Mouse (Mus musculus) liver, embryonic 14.5 days (tissue): ENCODE measurements around the gene Dlgap4. TPM values are rescaled to one million over a fixed set of nuclear protein-coding genes. Genes with fewer than 3 reads are reported as not detected.

Experiments
- ATAC-seq: fragments of 200-750 bp; cut with Nextera tagmentation; 2 replicates; pipeline ENCODE4 v1.8.0; 2017; ENCODE audit warnings: moderate number of reproducible peaks, mild to moderate bottlenecking, moderate library complexity; ENCODE audit not compliant: insufficient read depth
- DNase-seq, 3 experiments: peaks; one replicate each; pipeline ENCODE4 v3.0.0-alpha.2; 2012 to 2013; ENCODE audit warnings: low read depth in 3 of 3, low spot score in 3 of 3
- H3K27ac ChIP-seq: fragments of 300-500 bp; sonication (generic); 2 replicates; pipeline ENCODE4 v1.5.1; 2014; ENCODE audit warnings: moderate library complexity, mild to moderate bottlenecking, control low read depth, inconsistent platforms
- H3K27me3 ChIP-seq: fragments of 300-500 bp; sonication (generic); 2 replicates; pipeline ENCODE4 v1.6.1; 2014; ENCODE audit warnings: mild to moderate bottlenecking, low read length, moderate library complexity; ENCODE audit not compliant: control insufficient read depth, insufficient read depth
- H3K36me3 ChIP-seq: fragments of 300-500 bp; sonication (generic); replicated peaks from 2 replicates; pipeline ENCODE4 v1.6.1; 2014; ENCODE audit warnings: low read depth; ENCODE audit not compliant: control insufficient read depth, insufficient read depth
- H3K4me1 ChIP-seq, 2 experiments: fragments of 200-500 bp in 1 of 2; fragments of 300-500 bp in 1 of 2; sonication (generic) in 1 of 2; replicated peaks; 2 replicates each; pipeline ENCODE4 v1.6.1; 2012 to 2014; ENCODE audit warnings: antibody characterized with exemption in 1 of 2, inconsistent platforms in 1 of 2, low read length in 1 of 2; ENCODE audit not compliant: control insufficient read depth in 2 of 2, insufficient read depth in 2 of 2
- H3K4me2 ChIP-seq: fragments of 300-500 bp; sonication (generic); 2 replicates; pipeline ENCODE4 v1.6.1; 2014; ENCODE audit warnings: low read depth, mild to moderate bottlenecking, control low read depth, moderate library complexity
- H3K4me3 ChIP-seq, 2 experiments: fragments of 200-500 bp in 1 of 2; fragments of 300-500 bp in 1 of 2; sonication (generic) in 1 of 2; 2 replicates each; pipeline ENCODE4 v1.5.1; 2012 to 2014; ENCODE audit warnings: low read depth in 2 of 2, low read length in 2 of 2, mild to moderate bottlenecking in 2 of 2, control low read depth in 1 of 2, inconsistent platforms in 1 of 2, moderate library complexity in 1 of 2; ENCODE audit not compliant: insufficient read depth in 1 of 2
- H3K9ac ChIP-seq: fragments of 300-500 bp; sonication (generic); replicated peaks from 2 replicates; pipeline ENCODE4 v1.6.1; 2014; ENCODE audit warnings: mild to moderate bottlenecking, control low read depth, moderate library complexity
- H3K9me3 ChIP-seq: fragments of 300-500 bp; sonication (generic); 2 replicates; pipeline ENCODE4 v1.6.1; 2016; ENCODE audit warnings: low read length, mixed read lengths; ENCODE audit not compliant: control insufficient read depth
- CTCF ChIP-seq: IDR thresholded peaks from 2 replicates; pipeline ENCODE4 v1.5.1; 2016; ENCODE audit warnings: antibody characterized with exemption, low read depth, control low read depth
- EP300 ChIP-seq: IDR thresholded peaks from 2 replicates; pipeline ENCODE4 v1.6.1; 2016; ENCODE audit warnings: antibody characterized with exemption, low read depth
- WGBS: fragments of 180-500 bp; shearing (Covaris S2); extraction: QIAGEN DNeasy Blood & Tissue Kit; methylation state at CpG from one replicate; pipeline ENCODE4 v1.1.7; 2014; ENCODE audit not compliant: insufficient replicate concordance; 5-methylcytosine and 5-hydroxymethylcytosine counted together
- polyA plus RNA-seq, 2 experiments: library from polyadenylated mRNA; depleted of rRNA in 1 of 2; stranded (reverse) in 1 of 2; unstranded in 1 of 2; fragments of >200 nt; fragmentation: Nextera tagmentation in 1 of 2; extraction: Ambion mirVana in 1 of 2; gene quantifications; 2 replicates each; pipeline versions ENCODE4 v1.2.1 to v1.2.3; 2012 to 2014

Gene Dlgap4
- polyA plus RNA-seq, 2 experiments: 6.6 to 9.7 TPM

- WGBS: 43% methylated on average over 10 of the region's 10 CpGs
- H3K9ac ChIP-seq: no peak overlapping the region
- no peaks in the 10 kb centered on the region for H3K27me3 ChIP-seq
- ATAC-seq: peak; percentile 31; the same call in 1 of the 2 replicates
- no peaks in the 10 kb centered on the region for H3K9me3 ChIP-seq
- no peaks in the 10 kb centered on the region for H3K36me3 ChIP-seq
- H3K4me1 ChIP-seq: peaks cover 0 to 5% of the 10 kb centered on the region in 2 experiments; a peak in 1 of 4 replicates
- no peak overlapping the region for H3K27ac ChIP-seq
- no peak for TF ChIP-seq EP300
- no peak for TF ChIP-seq CTCF
- no peak for DNase-seq
- H3K4me2 ChIP-seq: no peak overlapping the region
- H3K4me3 ChIP-seq: no peak overlapping the region
Measured at GRCm38 (mm10) chr2:156766227-156767019, 152.9 kb downstream of the Dlgap4 start.

GRCm38 (mm10) chr2:156767108-156767507 is 153.6 kb downstream of the Dlgap4 start:
- no peak overlapping the region for H3K4me3 ChIP-seq
- DNase-seq (no peak), ATAC-seq (no peak)
- H3K4me2 ChIP-seq: no peak overlapping the region
- H3K4me1 ChIP-seq: peaks cover 0 to 5% of the 10 kb centered on the region in 2 experiments; a peak in 1 of 4 replicates
- no peak overlapping the region for H3K9ac ChIP-seq
- no peaks in the 10 kb centered on the region for H3K27me3 ChIP-seq
- no peak overlapping the region for H3K27ac ChIP-seq
- H3K36me3 ChIP-seq: no peaks in the 10 kb centered on the region
- no peaks in the 10 kb centered on the region for H3K9me3 ChIP-seq
- no peak for TF ChIP-seq CTCF
- no peak for TF ChIP-seq EP300
- WGBS: 65% methylated on average over 5 of the region's 5 CpGs

- ATAC-seq (no peak), DNase-seq (no peak)
- H3K27ac ChIP-seq: no peak overlapping the region
- H3K4me2 ChIP-seq: no peak overlapping the region
- H3K9me3 ChIP-seq: no peaks in the 10 kb centered on the region
- no peak overlapping the region for H3K4me3 ChIP-seq
- no peaks in the 10 kb centered on the region for H3K27me3 ChIP-seq
- TF ChIP-seq EP300: no peak
- no peak for TF ChIP-seq CTCF
- H3K4me1 ChIP-seq: peaks cover 0 to 5% of the 10 kb centered on the region in 2 experiments; a peak in 1 of 4 replicates
- WGBS: 59% methylated on average over 12 of the region's 12 CpGs
- no peaks in the 10 kb centered on the region for H3K36me3 ChIP-seq
- H3K9ac ChIP-seq: no peak overlapping the region
Measured at GRCm38 (mm10) chr2:156769274-156769673, 155.8 kb downstream of the Dlgap4 start.

- TF ChIP-seq CTCF (no peak), EP300 (no peak)
- Histone ChIP-seq H3K9ac (no peak overlapping the region), H3K4me1 (peaks cover 0 to 13% of the 10 kb centered on the region in 2 experiments; a peak in 2 of 4 replicates), H3K27ac (no peak overlapping the region), H3K36me3 (no peaks in the 10 kb centered on the region), H3K4me3 (no peak overlapping the region), H3K27me3 (peaks cover 3% of the 10 kb centered on the region; the same call in 1 of the 2 replicates), H3K9me3 (no peaks in the 10 kb centered on the region), H3K4me2 (no peak overlapping the region)
- ATAC-seq: no peak
- no peak for DNase-seq
Measured at GRCm38 (mm10) chr2:156773470-156773869, 160.0 kb downstream of the Dlgap4 start.

- H3K9ac ChIP-seq: no peak overlapping the region
- ATAC-seq (no peak), DNase-seq (no peak)
- H3K9me3 ChIP-seq: no peaks in the 10 kb centered on the region
- no peaks in the 10 kb centered on the region for H3K36me3 ChIP-seq
- 75% methylated on average over 13 of the region's 13 CpGs for WGBS
- peaks cover 3% of the 10 kb centered on the region; the same call in 1 of the 2 replicates for H3K27me3 ChIP-seq
- no peak overlapping the region for H3K27ac ChIP-seq
- peaks cover 0 to 12% of the 10 kb centered on the region in 2 experiments; a peak in 2 of 4 replicates for H3K4me1 ChIP-seq
- no peak for TF ChIP-seq EP300
- no peak for TF ChIP-seq CTCF
- no peak overlapping the region for H3K4me2 ChIP-seq
- no peak overlapping the region for H3K4me3 ChIP-seq
Measured at GRCm38 (mm10) chr2:156774035-156774737, 160.7 kb downstream of the Dlgap4 start.
